Mouse (Mus musculus) brain, embryonic 14.5 days (tissue): Measurements from ENCODE around the gene Rusc1.
A peak's percentile ranks its signal among the peaks of the same experiment; 100 is the strongest.

ENCODE experiments used
- CTCF ChIP-seq: fragments of 200-500 bp; IDR thresholded peaks from 2 replicates; pipeline ENCODE4 v1.5.1; 2012; ENCODE audit warnings: inconsistent platforms, mild to moderate bottlenecking, moderate library complexity, borderline replicate concordance; ENCODE audit not compliant: insufficient read depth, insufficient read length; ENCODE audit errors: extremely low read depth
- POLR2A ChIP-seq: fragments of 200-500 bp; IDR thresholded peaks from 2 replicates; pipeline ENCODE4 v1.6.1; 2012; ENCODE audit warnings: mild to moderate bottlenecking, inconsistent platforms, borderline replicate concordance; ENCODE audit not compliant: poor library complexity, insufficient read depth, insufficient read length, severe bottlenecking; ENCODE audit errors: extremely low read depth

DNA sequence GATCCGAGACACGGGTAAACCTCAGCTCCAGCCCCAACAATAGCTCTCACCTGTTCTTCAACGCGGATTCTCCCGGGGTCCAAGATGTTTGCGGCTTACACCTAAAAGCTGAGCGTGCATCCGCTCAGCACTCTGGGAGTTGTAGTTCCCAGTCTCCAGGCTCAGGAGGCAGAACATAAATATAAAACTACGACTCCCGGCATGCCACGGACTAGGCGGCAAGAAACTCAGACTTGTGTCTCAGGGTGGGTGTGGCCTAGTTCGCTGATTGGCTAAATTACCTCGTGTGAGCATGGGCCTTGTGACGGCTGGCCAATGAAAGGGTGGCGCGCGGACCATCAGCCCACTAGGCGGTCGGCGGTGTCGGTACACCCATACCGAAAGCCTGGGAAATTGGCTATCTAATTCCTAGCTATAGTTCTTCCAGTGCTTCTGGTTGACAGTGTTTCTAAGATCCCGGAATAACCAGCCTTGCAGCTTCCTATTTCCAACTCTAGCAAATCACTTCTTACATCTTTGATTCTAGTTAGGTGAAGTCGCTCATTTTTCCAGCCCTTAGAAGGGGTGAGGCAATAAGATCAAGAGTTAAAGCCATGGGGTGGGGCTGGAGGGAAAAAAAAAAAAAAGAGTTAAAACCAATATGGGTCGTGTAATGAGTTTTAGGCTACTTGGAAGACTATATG, 8.8 kb upstream of the Rusc1 start, which contains the start of gene Fdps:
- TF ChIP-seq POLR2A: no peak
- peak; percentile 34; the same call in 1 of the 2 replicates for TF ChIP-seq CTCF
